Mouse (Mus musculus): ENCODE measurements around the gene Lrg1. TPM values are rescaled to one million over a fixed set of nuclear protein-coding genes. Genes with fewer than 3 reads are reported as not detected.

The Lrg1 gene
- polyA plus RNA-seq, 1 experiment from 2014 or later, result not detected

- Histone ChIP-seq H3K36me3 (ENCODE audit: control insufficient read depth, insufficient read depth, low read length) (no peaks in the 10 kb centered on the region), H3K27ac (ENCODE audit: low read length) (no peak overlapping the region), H3K4me3 (ENCODE audit: low read depth, low read length) (no peak overlapping the region), H3K9ac (replicated peaks; ENCODE audit: low read depth, low read length) (no peak overlapping the region), H3K4me2 (replicated peaks; ENCODE audit: low read depth, low read length) (no peak overlapping the region), H3K9me3 (ENCODE audit: control insufficient read depth, low read depth, low read length) (no peaks in the 10 kb centered on the region), H3K27me3 (ENCODE audit: control insufficient read depth, insufficient read depth, low read length) (no peaks in the 10 kb centered on the region), H3K4me1 (ENCODE audit: control insufficient read depth, insufficient read depth, low read length) (peaks cover 16% of the 10 kb centered on the region)
- ATAC-seq (ENCODE audit: insufficient number of reproducible peaks, insufficient read depth, low FRiP score, low read depth), result no peak
- WGBS, result 1% methylated on average over 9 of the region's 9 CpGs
Measured at GRCm38 (mm10) chr17:56159729-56160128, 37.9 kb upstream of the Lrg1 start.

- H3K4me3 ChIP-seq (ENCODE audit: low read depth, low read length), result no peak overlapping the region
- peaks cover 5% of the 10 kb centered on the region for H3K27me3 ChIP-seq (ENCODE audit: control insufficient read depth, insufficient read depth, low read length)
- no peak overlapping the region for H3K4me2 ChIP-seq (replicated peaks; ENCODE audit: low read depth, low read length)
- no peak overlapping the region for H3K27ac ChIP-seq (ENCODE audit: low read length)
- H3K4me1 ChIP-seq (ENCODE audit: control insufficient read depth, insufficient read depth, low read length), result 0 out of 2 replicates have a peak, but pooled peaks cover 3% of the 10 kb centered on the region
- H3K9ac ChIP-seq (replicated peaks; ENCODE audit: low read depth, low read length), result no peak overlapping the region
- peak; percentile 63; the same call in 1 of the 2 replicates for ATAC-seq (ENCODE audit: insufficient number of reproducible peaks, insufficient read depth, low FRiP score, low read depth)
- WGBS, result 31% methylated on average over 9 of the region's 9 CpGs
- no peaks in the 10 kb centered on the region for H3K9me3 ChIP-seq (ENCODE audit: control insufficient read depth, low read depth, low read length)
- no peaks in the 10 kb centered on the region for H3K36me3 ChIP-seq (ENCODE audit: control insufficient read depth, insufficient read depth, low read length)
Measured at GRCm38 (mm10) chr17:56153643-56154042, 31.8 kb upstream of the Lrg1 start.

- no peak overlapping the region for H3K4me3 ChIP-seq (ENCODE audit: low read depth, low read length)
- no peaks in the 10 kb centered on the region for H3K36me3 ChIP-seq (ENCODE audit: control insufficient read depth, insufficient read depth, low read length)
- 53% methylated on average over 2 of the region's 2 CpGs for WGBS
- no peak overlapping the region for H3K27ac ChIP-seq (ENCODE audit: low read length)
- no peak overlapping the region for H3K9ac ChIP-seq (replicated peaks; ENCODE audit: low read depth, low read length)
- H3K9me3 ChIP-seq (ENCODE audit: control insufficient read depth, low read depth, low read length), result no peaks in the 10 kb centered on the region
- H3K4me2 ChIP-seq (replicated peaks; ENCODE audit: low read depth, low read length), result no peak overlapping the region
- H3K27me3 ChIP-seq (ENCODE audit: control insufficient read depth, insufficient read depth, low read length), result peaks cover 15% of the 10 kb centered on the region
- H3K4me1 ChIP-seq (ENCODE audit: control insufficient read depth, insufficient read depth, low read length), result 0 out of 2 replicates have a peak, but pooled peaks cover 3% of the 10 kb centered on the region
- no peak for ATAC-seq (ENCODE audit: insufficient number of reproducible peaks, insufficient read depth, low FRiP score, low read depth)
Measured at GRCm38 (mm10) chr17:56149897-56150296, 28.1 kb upstream of the Lrg1 start.

GRCm38 (mm10) chr17:56148790-56149618 lies 27.2 kb upstream of the Lrg1 start:
- peak overlapping the region; percentile 20; the same call in 1 of the 2 replicates for H3K4me3 ChIP-seq (ENCODE audit: low read depth, low read length)
- H3K27me3 ChIP-seq (ENCODE audit: control insufficient read depth, insufficient read depth, low read length), result peaks cover 19% of the 10 kb centered on the region
- H3K4me2 ChIP-seq (replicated peaks; ENCODE audit: low read depth, low read length), result peak overlapping the region; percentile 31
- 0 out of 2 replicates have a peak, but pooled peaks cover 3% of the 10 kb centered on the region for H3K4me1 ChIP-seq (ENCODE audit: control insufficient read depth, insufficient read depth, low read length)
- H3K9ac ChIP-seq (replicated peaks; ENCODE audit: low read depth, low read length), result no peak overlapping the region
- ATAC-seq (ENCODE audit: insufficient number of reproducible peaks, insufficient read depth, low FRiP score, low read depth), result no peak
- no peaks in the 10 kb centered on the region for H3K36me3 ChIP-seq (ENCODE audit: control insufficient read depth, insufficient read depth, low read length)
- H3K9me3 ChIP-seq (ENCODE audit: control insufficient read depth, low read depth, low read length), result no peaks in the 10 kb centered on the region
- WGBS, result 3% methylated on average over 30 of the region's 30 CpGs
- H3K27ac ChIP-seq (ENCODE audit: low read length), result no peak overlapping the region

GRCm38 (mm10) chr17:56148280-56148679 lies 26.5 kb upstream of the Lrg1 start:
- no peak overlapping the region for H3K27ac ChIP-seq (ENCODE audit: low read length)
- H3K4me3 ChIP-seq (ENCODE audit: low read depth, low read length), result peak overlapping the region; percentile 20; the same call in 1 of the 2 replicates
- no peak overlapping the region for H3K9ac ChIP-seq (replicated peaks; ENCODE audit: low read depth, low read length)
- 21% methylated on average over 9 of the region's 9 CpGs for WGBS
- H3K9me3 ChIP-seq (ENCODE audit: control insufficient read depth, low read depth, low read length), result no peaks in the 10 kb centered on the region
- H3K4me1 ChIP-seq (ENCODE audit: control insufficient read depth, insufficient read depth, low read length), result no peaks in the 10 kb centered on the region
- no peaks in the 10 kb centered on the region for H3K36me3 ChIP-seq (ENCODE audit: control insufficient read depth, insufficient read depth, low read length)
- no peak for ATAC-seq (ENCODE audit: insufficient number of reproducible peaks, insufficient read depth, low FRiP score, low read depth)
- peaks cover 19% of the 10 kb centered on the region for H3K27me3 ChIP-seq (ENCODE audit: control insufficient read depth, insufficient read depth, low read length)
- peak overlapping the region; percentile 31 for H3K4me2 ChIP-seq (replicated peaks; ENCODE audit: low read depth, low read length)

GRCm38 (mm10) chr17:56147420-56147819 lies 25.6 kb upstream of the Lrg1 start:
- 47% methylated on average over 12 of the region's 12 CpGs for WGBS
- H3K27me3 ChIP-seq (ENCODE audit: control insufficient read depth, insufficient read depth, low read length), result peaks cover 19% of the 10 kb centered on the region

GRCm38 (mm10) chr17:56146131-56146530 lies 24.3 kb upstream of the Lrg1 start:
- H3K4me1 ChIP-seq (ENCODE audit: control insufficient read depth, insufficient read depth, low read length), result peaks cover 8% of the 10 kb centered on the region; the same call in 1 of the 2 replicates
- ATAC-seq (ENCODE audit: insufficient number of reproducible peaks, insufficient read depth, low FRiP score, low read depth), result no peak
- H3K36me3 ChIP-seq (ENCODE audit: control insufficient read depth, insufficient read depth, low read length), result no peaks in the 10 kb centered on the region
- no peak overlapping the region for H3K4me2 ChIP-seq (replicated peaks; ENCODE audit: low read depth, low read length)
- H3K27me3 ChIP-seq (ENCODE audit: control insufficient read depth, insufficient read depth, low read length), result peaks cover 27% of the 10 kb centered on the region
- H3K9me3 ChIP-seq (ENCODE audit: control insufficient read depth, low read depth, low read length), result no peaks in the 10 kb centered on the region
- H3K4me3 ChIP-seq (ENCODE audit: low read depth, low read length), result no peak overlapping the region
- no peak overlapping the region for H3K27ac ChIP-seq (ENCODE audit: low read length)
- WGBS, result 26% methylated on average over 9 of the region's 9 CpGs
- no peak overlapping the region for H3K9ac ChIP-seq (replicated peaks; ENCODE audit: low read depth, low read length)

More at GRCm38 (mm10) chr17:56147420-56147819, 25.6 kb upstream of the Lrg1 start:
- Histone ChIP-seq H3K36me3 (ENCODE audit: control insufficient read depth, insufficient read depth, low read length) (no peaks in the 10 kb centered on the region), H3K4me2 (replicated peaks; ENCODE audit: low read depth, low read length) (no peak overlapping the region), H3K4me1 (ENCODE audit: control insufficient read depth, insufficient read depth, low read length) (0 out of 2 replicates have a peak, but pooled peaks cover under 1% of the 10 kb centered on the region), H3K27ac (ENCODE audit: low read length) (no peak overlapping the region), H3K9me3 (ENCODE audit: control insufficient read depth, low read depth, low read length) (no peaks in the 10 kb centered on the region), H3K4me3 (ENCODE audit: low read depth, low read length) (no peak overlapping the region), H3K9ac (replicated peaks; ENCODE audit: low read depth, low read length) (no peak overlapping the region)
- no peak for ATAC-seq (ENCODE audit: insufficient number of reproducible peaks, insufficient read depth, low FRiP score, low read depth)

- Histone ChIP-seq H3K9me3 (ENCODE audit: control insufficient read depth, low read depth, low read length) (no peaks in the 10 kb centered on the region), H3K9ac (replicated peaks; ENCODE audit: low read depth, low read length) (no peak overlapping the region), H3K27me3 (ENCODE audit: control insufficient read depth, insufficient read depth, low read length) (peaks cover 38% of the 10 kb centered on the region), H3K4me2 (replicated peaks; ENCODE audit: low read depth, low read length) (no peak overlapping the region), H3K4me3 (ENCODE audit: low read depth, low read length) (no peak overlapping the region), H3K4me1 (ENCODE audit: control insufficient read depth, insufficient read depth, low read length) (peaks cover 11% of the 10 kb centered on the region; the same call in 1 of the 2 replicates), H3K36me3 (ENCODE audit: control insufficient read depth, insufficient read depth, low read length) (no peaks in the 10 kb centered on the region), H3K27ac (ENCODE audit: low read length) (no peak overlapping the region)
- ATAC-seq (ENCODE audit: insufficient number of reproducible peaks, insufficient read depth, low FRiP score, low read depth), result no peak
- WGBS, result 68% methylated on average over 9 of the region's 9 CpGs
Measured at GRCm38 (mm10) chr17:56144546-56144945, 22.7 kb upstream of the Lrg1 start.
